Mouse (Mus musculus) small intestine, adult 2 months (tissue): ENCODE measurements around the gene Gm20388.

Experiments
- CTCF ChIP-seq: fragments of 200-500 bp; IDR thresholded peaks from 2 replicates; pipeline ENCODE4 v1.5.1; 2012; ENCODE audit warnings: low read depth, mild to moderate bottlenecking, control low read depth, inconsistent platforms, low read length, moderate library complexity, mixed read lengths; ENCODE audit not compliant: insufficient replicate concordance, insufficient read length; ENCODE audit errors: extremely low read depth
- POLR2A ChIP-seq: fragments of 200-500 bp; IDR thresholded peaks from 2 replicates; pipeline ENCODE4 v1.6.1; 2012; ENCODE audit warnings: low read depth, mild to moderate bottlenecking, control low read depth, inconsistent platforms, low read length, moderate library complexity

DNA sequence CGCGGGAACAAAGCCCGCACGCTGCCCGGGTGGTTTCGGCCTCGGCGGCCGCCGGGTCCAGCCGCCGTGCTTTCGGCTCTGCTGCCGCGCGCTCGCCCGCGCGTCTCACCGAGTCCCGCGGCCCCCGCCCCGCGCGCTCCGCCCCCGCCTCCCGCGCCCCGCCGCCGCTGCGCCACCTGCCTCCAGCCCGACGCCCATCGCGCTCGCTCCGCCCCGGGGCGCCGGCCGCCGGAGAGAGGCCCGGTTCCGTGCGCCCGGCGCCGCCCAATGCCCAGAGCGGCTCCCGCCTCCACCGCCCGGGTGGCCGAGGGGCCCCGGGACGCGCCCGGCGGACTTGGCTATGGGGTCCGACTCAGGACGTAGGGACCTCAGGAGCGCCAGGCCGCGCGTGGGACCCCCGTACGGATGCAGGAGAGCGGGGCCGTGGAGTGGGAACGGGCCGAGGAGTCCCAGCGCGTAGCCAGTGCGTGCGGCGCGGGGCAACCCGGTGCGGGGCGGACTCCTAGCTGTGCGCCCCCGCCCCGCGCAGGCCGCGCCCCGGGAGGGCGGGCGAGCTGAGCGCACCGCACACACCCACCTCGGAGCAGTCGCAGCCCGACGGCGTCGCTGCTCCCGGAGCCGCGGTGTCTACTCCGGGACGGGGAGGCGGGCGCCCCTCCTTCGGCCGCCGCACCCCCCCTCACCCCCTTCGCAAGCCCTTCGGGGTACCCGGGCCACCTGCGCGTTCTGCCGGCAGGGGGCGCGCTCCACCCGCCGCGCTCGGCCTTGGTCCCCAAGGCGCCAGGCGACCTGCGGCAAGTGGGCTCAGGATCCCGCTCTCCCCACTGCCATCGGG lies 2767.6 kb downstream of the Gm20388 start:
- TF ChIP-seq CTCF (peak; percentile 52; the same call in 1 of the 2 replicates), POLR2A (no peak)
